Mouse (Mus musculus) heart, postnatal 0 days (tissue): ENCODE results near the gene N4bp2l2.
"Not testable (repeated sequence)": the region's sequence is repeated elsewhere in the genome, so short reads cannot be mapped to it uniquely, and the experiment has no call there.

Source experiments
- CTCF ChIP-seq: IDR thresholded peaks from 2 replicates; pipeline ENCODE4 v1.5.1; 2016; ENCODE audit warnings: antibody characterized with exemption, control low read depth, low read depth
- EP300 ChIP-seq: IDR thresholded peaks from 2 replicates; pipeline ENCODE4 v1.6.1; 2016; ENCODE audit warnings: antibody characterized with exemption, low read depth

GRCm38 (mm10) chr5:150660296-150660695, 5.7 kb downstream of the N4bp2l2 start:
- not testable (repeated sequence) for TF ChIP-seq CTCF, EP300
